In the genomic region with DNA sequence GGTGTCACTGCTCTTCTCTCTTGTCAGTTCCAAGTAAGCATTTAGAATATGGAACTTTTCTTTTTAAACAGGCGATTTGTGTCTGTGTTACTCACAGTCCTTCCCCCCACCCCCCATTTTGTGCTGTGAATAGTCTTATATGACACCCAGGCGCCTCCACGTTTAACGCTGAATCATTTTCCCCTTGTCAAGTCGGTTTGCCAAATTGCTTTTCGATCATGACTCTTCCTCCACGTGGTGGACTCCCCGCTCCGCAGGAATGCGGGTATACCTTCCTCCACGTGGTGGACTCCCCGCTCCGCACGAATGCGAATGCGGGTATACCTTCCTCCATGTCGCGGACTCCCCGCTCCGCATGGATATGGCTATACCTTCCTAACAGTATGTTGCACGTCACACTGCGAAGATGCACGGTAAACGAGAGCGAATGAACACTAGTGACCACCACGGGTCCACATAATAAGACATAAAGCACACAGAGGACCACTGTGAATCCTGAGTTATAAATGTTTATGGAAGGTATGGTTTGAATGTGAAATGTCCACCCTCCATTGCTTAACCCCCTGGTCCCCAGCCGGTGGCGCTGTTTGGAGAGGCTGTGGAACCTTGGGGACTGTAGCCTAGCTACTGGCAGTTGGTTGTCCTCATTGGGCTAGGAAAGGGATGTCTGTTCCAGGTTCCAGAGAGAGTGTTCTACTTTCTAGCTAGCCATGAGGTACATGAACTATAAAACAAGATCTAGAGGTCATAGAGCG, we compare ENCODE assay signal across 8 mouse cellular contexts.
A peak's percentile ranks its signal among the peaks of the same experiment; 100 is the strongest.
DNase-seq lines count a peak whose midpoint lies in the region; ATAC-seq and TF ChIP-seq lines count a peak whose summit lies in the region.

No protein-coding gene starts in this region.

- H3K4me1 ChIP-seq in lung, embryonic 14.5 days (ENCODE audit: insufficient read depth), result no peaks in the 10 kb centered on the region
- no peaks in the 10 kb centered on the region for H3K4me1 ChIP-seq in hindbrain, postnatal 0 days (ENCODE audit: insufficient read depth, low read length)
- H3K4me1 ChIP-seq in neural tube, embryonic 15.5 days, result 0 out of 2 replicates have a peak, but pooled peaks cover 4% of the 10 kb centered on the region

- peaks cover 4% of the 10 kb centered on the region; the same call in 1 of the 2 replicates for H3K9me3 ChIP-seq in lung, embryonic 14.5 days (ENCODE audit: low read depth, low read length)
- H3K9me3 ChIP-seq in hindbrain, postnatal 0 days (ENCODE audit: low read length), result no peaks in the 10 kb centered on the region
- no peaks in the 10 kb centered on the region; the same call in 1 of the 2 replicates for H3K9me3 ChIP-seq in neural tube, embryonic 15.5 days (replicated peaks)

- peak; percentile 21; the same call in 1 of the 2 replicates for TF ChIP-seq CTCF in lung, embryonic 14.5 days (IDR thresholded peaks at IDR 0.05; ENCODE audit: low read depth)
- peak; percentile 57 for TF ChIP-seq CTCF in hindbrain, postnatal 0 days (IDR thresholded peaks at IDR 0.05; ENCODE audit: low read depth)

- no peak overlapping the region for H3K9ac ChIP-seq in lung, embryonic 14.5 days
- H3K9ac ChIP-seq in hindbrain, postnatal 0 days (replicated peaks; ENCODE audit: low read length), result no peak overlapping the region
- no peak overlapping the region for H3K9ac ChIP-seq in neural tube, embryonic 15.5 days (replicated peaks)

- DNase-seq in embryo, embryonic 10.5 days (ENCODE audit: low spot score), result peak; percentile 15
- DNase-seq in embryo, embryonic 11 days, result no peak
- no peak for DNase-seq in lung, embryonic 14.5 days
- DNase-seq in lung, postnatal 36 days, result no peak
- no peak for DNase-seq in hindbrain, postnatal 0 days (ENCODE audit: low spot score)
- no peak for DNase-seq in cerebellum, adult 11-12 months
- DNase-seq in urinary bladder, postnatal 10 days (ENCODE audit: low spot score), result no peak

- no peak overlapping the region for H3K4me3 ChIP-seq in lung, embryonic 14.5 days (ENCODE audit: low read depth, low read length)
- no peak overlapping the region for H3K4me3 ChIP-seq in hindbrain, postnatal 0 days (ENCODE audit: low read length)
- H3K4me3 ChIP-seq in neural tube, embryonic 15.5 days (replicated peaks), result 0 out of 2 replicates have a peak overlapping the region, but pooled peaks have one; percentile 12

- ATAC-seq in lung, embryonic 14.5 days (ENCODE audit: insufficient read depth), result no peak
- no peak for ATAC-seq in hindbrain, postnatal 0 days
- ATAC-seq in neural tube, embryonic 15.5 days (ENCODE audit: low FRiP score), result no peak

- 48% methylated on average over 29 of the region's 29 CpGs for WGBS in lung, embryonic 14.5 days
- WGBS in hindbrain, postnatal 0 days, result 54% methylated on average over 29 of the region's 29 CpGs
- WGBS in neural tube, embryonic 15.5 days, result 46% methylated on average over 29 of the region's 29 CpGs

- H3K27ac ChIP-seq in lung, embryonic 14.5 days (ENCODE audit: low read depth), result no peak overlapping the region
- no peak overlapping the region for H3K27ac ChIP-seq in hindbrain, postnatal 0 days
- no peak overlapping the region for H3K27ac ChIP-seq in neural tube, embryonic 15.5 days (replicated peaks)

- peak overlapping the region; percentile 21; the same call in 1 of the 2 replicates for H3K4me2 ChIP-seq in lung, embryonic 14.5 days
- H3K4me2 ChIP-seq in hindbrain, postnatal 0 days (ENCODE audit: low read depth, low read length), result peak overlapping the region; percentile 37
- H3K4me2 ChIP-seq in neural tube, embryonic 15.5 days, result peak overlapping the region; percentile 44

- 0 out of 2 replicates have a peak, but pooled peaks cover 4% of the 10 kb centered on the region for H3K27me3 ChIP-seq in lung, embryonic 14.5 days (ENCODE audit: insufficient read depth, low read length)
- no peaks in the 10 kb centered on the region for H3K27me3 ChIP-seq in hindbrain, postnatal 0 days (ENCODE audit: insufficient read depth, low read length)
- peaks cover 3% of the 10 kb centered on the region; the same call in 1 of the 2 replicates for H3K27me3 ChIP-seq in neural tube, embryonic 15.5 days (replicated peaks)

- no peaks in the 10 kb centered on the region for H3K36me3 ChIP-seq in lung, embryonic 14.5 days (ENCODE audit: insufficient read depth)
- H3K36me3 ChIP-seq in hindbrain, postnatal 0 days (ENCODE audit: insufficient read depth, low read length), result no peaks in the 10 kb centered on the region
- no peaks in the 10 kb centered on the region for H3K36me3 ChIP-seq in neural tube, embryonic 15.5 days
